Mouse (Mus musculus): ENCODE measurements around the gene Tmie. TPM values are rescaled to one million over a fixed set of nuclear protein-coding genes. Genes with fewer than 3 reads are reported as not detected.

Tmie gene
- 3.6 and 4.0 TPM in 2 replicates for polyA plus RNA-seq (2015; fragmentation: Nextera tagmentation; extraction: Ambion mirVana)

DNA sequence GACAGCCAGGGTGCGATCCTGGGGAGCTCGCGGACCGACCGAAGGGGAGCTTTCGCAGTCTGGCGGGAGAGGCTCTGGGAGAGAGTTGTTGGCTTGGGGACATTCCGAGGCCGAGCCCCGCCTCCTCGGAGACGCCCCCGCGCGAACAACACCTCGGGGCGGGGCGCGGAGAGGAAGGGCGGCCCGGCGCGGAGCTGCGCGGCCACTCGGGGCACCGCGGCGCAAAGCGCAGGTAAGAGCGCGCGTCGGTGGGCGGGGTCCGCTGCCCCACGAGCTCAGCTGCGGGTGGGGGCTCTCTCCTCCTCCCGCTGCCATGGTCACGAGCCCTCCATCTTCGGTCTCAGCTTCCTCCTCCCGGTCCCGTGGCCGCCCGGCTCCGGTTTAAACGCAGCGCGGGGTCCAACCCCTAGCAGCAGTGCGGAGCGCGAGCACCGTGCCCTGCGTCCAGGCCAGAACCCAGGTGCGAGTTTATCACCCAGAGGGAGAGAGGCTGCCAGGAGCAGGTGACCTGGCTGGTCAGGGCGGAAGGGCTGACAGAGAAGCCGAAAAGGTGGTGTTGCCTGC is at the start of gene Tmie:
Gene Tmie (minus strand): TSS at position 116 of the 564 bp plus-strand sequence.
- Histone ChIP-seq H3K27me3 (replicated peaks; ENCODE audit: insufficient read depth, low read length) (no peaks in the 10 kb centered on the region), H3K4me1 (ENCODE audit: insufficient read depth, low read depth, low read length) (peaks cover 11% of the 10 kb centered on the region; the same call in 1 of the 2 replicates), H3K9ac (replicated peaks; ENCODE audit: low read depth) (peak within 1 kb of the TSS; percentile 41), H3K4me2 (replicated peaks; ENCODE audit: low read depth, low read length) (peak within 1 kb of the TSS; percentile 83), H3K36me3 (ENCODE audit: insufficient read depth, low read length) (no peaks in the 10 kb centered on the region), H3K27ac (ENCODE audit: low read length) (peak within 1 kb of the TSS; percentile 91), H3K9me3 (ENCODE audit: low read length) (no peaks in the 10 kb centered on the region), H3K4me3 (ENCODE audit: low read depth, low read length) (peak within 1 kb of the TSS; percentile 57)
- TF ChIP-seq EP300 (IDR thresholded peaks at IDR 0.05) (peak; percentile 6; the same call in 1 of the 2 replicates), CTCF (IDR thresholded peaks at IDR 0.05) (no peak)
- WGBS: 0% methylated on average over 39 of the region's 57 CpGs
- DNase-seq (ENCODE audit: low spot score) (peak; percentile 94), ATAC-seq (peak; percentile 84)

DNA sequence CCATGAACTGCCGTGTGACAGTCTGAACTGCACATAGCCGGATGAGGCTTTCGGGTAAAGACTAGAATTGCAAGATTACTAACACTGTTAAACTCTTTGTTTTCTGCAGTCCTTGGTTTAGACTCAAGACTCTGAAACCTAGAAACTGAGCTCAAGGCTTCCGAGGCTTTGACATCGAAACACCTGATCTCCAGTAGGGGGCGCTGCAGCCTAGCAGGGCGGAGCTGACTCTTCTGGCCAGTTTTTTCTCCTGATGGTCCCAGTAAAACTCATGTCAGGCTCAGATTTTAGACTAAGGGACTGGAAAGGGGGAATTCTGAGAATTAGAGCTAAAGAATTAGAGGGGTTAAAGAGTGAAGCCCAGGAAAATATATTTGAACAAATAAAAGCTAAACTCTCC is 42.8 kb upstream of the Tmie start:
- Histone ChIP-seq H3K4me1 (ENCODE audit: insufficient read depth, low read depth, low read length) (no peaks in the 10 kb centered on the region), H3K36me3 (ENCODE audit: insufficient read depth, low read length) (no peaks in the 10 kb centered on the region), H3K4me2 (replicated peaks; ENCODE audit: low read depth, low read length) (no peak overlapping the region), H3K9ac (replicated peaks; ENCODE audit: low read depth) (no peak overlapping the region), H3K27me3 (replicated peaks; ENCODE audit: insufficient read depth, low read length) (no peaks in the 10 kb centered on the region), H3K9me3 (ENCODE audit: low read length) (no peaks in the 10 kb centered on the region), H3K27ac (ENCODE audit: low read length) (no peak overlapping the region), H3K4me3 (ENCODE audit: low read depth, low read length) (no peak overlapping the region)
- DNase-seq (ENCODE audit: low spot score): peak; percentile 77
- 14% methylated on average over 7 of the region's 7 CpGs for WGBS
- peak; percentile 95 for TF ChIP-seq CTCF (IDR thresholded peaks at IDR 0.05)
- no peak for TF ChIP-seq EP300 (IDR thresholded peaks at IDR 0.05)
- ATAC-seq: no peak

DNA sequence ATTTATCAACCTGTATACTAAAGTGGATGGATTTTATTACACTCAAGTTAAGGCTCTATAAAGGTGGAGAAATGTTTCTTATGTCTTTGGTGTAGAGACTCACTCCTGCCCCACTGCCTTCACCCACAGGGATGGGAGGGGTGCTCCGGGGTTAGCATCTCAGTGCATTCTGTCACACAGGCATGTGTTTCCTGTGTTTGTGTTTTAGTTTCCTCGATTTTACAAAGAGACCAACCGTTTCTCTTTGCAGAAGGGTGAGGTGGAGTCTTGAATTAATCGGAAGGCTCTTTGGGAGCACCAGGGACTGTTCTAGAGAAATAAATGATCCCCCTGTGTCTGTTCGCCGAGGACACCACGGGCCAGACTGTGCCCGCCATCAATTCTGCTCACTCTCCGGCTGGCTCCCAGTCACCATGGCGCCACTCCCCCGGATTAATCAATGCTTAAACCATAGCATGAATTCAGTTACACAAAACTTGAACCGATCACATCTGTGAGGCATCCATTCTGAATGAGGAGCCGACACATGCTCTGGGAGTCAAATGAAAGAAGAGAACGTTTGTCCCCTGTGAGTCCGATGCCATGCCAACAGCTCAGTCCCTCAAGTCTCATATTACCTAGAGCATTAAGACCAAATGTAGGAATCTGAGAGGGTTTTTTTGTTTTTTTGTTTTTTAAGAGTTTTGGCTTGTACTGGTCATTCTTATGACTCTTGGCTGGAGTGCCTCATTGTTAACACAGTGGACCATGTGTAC is 40.9 kb upstream of the Tmie start:
- Histone ChIP-seq H3K4me2 (replicated peaks; ENCODE audit: low read depth, low read length) (no peak overlapping the region), H3K4me1 (ENCODE audit: insufficient read depth, low read depth, low read length) (no peaks in the 10 kb centered on the region), H3K36me3 (ENCODE audit: insufficient read depth, low read length) (no peaks in the 10 kb centered on the region), H3K9ac (replicated peaks; ENCODE audit: low read depth) (no peak overlapping the region), H3K4me3 (ENCODE audit: low read depth, low read length) (no peak overlapping the region), H3K27ac (ENCODE audit: low read length) (peak overlapping the region; percentile 43; the same call in 1 of the 2 replicates), H3K27me3 (replicated peaks; ENCODE audit: insufficient read depth, low read length) (no peaks in the 10 kb centered on the region), H3K9me3 (ENCODE audit: low read length) (no peaks in the 10 kb centered on the region)
- peak; percentile 76 for ATAC-seq
- 50% methylated on average over 15 of the region's 15 CpGs for WGBS
- DNase-seq (ENCODE audit: low spot score): peak; percentile 46
- TF ChIP-seq CTCF (IDR thresholded peaks at IDR 0.05) (no peak), EP300 (IDR thresholded peaks at IDR 0.05) (0 out of 2 replicates have a peak, but pooled peaks have one; percentile 27)

DNA sequence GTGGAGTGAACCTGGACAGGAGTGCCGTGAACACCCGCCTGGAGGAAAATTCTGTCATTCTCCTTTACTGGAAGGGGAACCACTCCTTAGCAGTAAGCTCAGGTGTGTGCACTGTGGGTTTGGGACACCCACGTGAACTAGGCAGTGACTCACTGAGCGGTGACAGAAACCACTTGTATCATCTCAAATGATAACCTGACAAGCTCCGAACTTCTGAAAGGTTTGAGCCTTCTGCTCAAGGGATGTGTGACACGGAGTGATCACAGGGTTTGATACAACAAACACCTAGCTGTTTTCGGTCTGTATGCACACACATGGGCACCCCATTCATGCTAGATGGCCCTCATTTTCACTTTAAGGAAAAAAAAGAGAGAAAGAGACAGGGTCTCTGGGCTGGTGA is 36.9 kb upstream of the Tmie start, which contains the start of gene Fam240a:
Gene Fam240a (minus strand): TSS at position 76 of the 400 bp plus-strand sequence.
- TF ChIP-seq CTCF (IDR thresholded peaks at IDR 0.05) (no peak), EP300 (IDR thresholded peaks at IDR 0.05) (no peak)
- no peaks in the 10 kb centered on the region for H3K36me3 ChIP-seq (ENCODE audit: insufficient read depth, low read length)
- H3K4me2 ChIP-seq (replicated peaks; ENCODE audit: low read depth, low read length): no peak within 1 kb of the TSS
- 83% methylated on average over 7 of the region's 7 CpGs for WGBS
- no peaks in the 10 kb centered on the region for H3K27me3 ChIP-seq (replicated peaks; ENCODE audit: insufficient read depth, low read length)
- no peak within 1 kb of the TSS for H3K9ac ChIP-seq (replicated peaks; ENCODE audit: low read depth)
- H3K27ac ChIP-seq (ENCODE audit: low read length): no peak within 1 kb of the TSS
- H3K4me1 ChIP-seq (ENCODE audit: insufficient read depth, low read depth, low read length): no peaks in the 10 kb centered on the region
- DNase-seq (ENCODE audit: low spot score): no peak
- H3K9me3 ChIP-seq (ENCODE audit: low read length): no peaks in the 10 kb centered on the region
- ATAC-seq: no peak
- H3K4me3 ChIP-seq (ENCODE audit: low read depth, low read length): no peak within 1 kb of the TSS

DNA sequence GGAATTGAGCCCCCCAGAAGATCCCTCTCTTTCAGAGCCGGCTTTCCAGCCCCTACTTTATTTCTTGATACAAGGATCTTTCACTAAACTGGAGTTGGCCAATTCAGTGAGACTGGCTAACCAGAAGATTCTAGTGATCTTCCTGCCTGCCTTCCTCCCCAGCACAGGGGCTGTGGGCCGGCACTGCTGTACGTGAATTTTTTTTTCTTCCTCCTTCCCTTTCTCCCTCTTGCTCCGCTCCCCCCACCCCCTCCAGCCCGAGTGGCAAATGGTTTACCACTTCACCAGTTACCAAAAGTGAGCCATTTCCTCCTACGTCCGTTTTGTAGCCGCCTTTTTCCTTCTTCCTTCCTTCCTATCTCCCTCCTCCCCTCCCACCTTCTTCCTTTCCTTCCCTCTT is 35.6 kb upstream of the Tmie start:
- H3K9ac ChIP-seq (replicated peaks; ENCODE audit: low read depth): no peak overlapping the region
- 46% methylated on average over 8 of the region's 8 CpGs for WGBS
- H3K4me1 ChIP-seq (ENCODE audit: insufficient read depth, low read depth, low read length): no peaks in the 10 kb centered on the region
- H3K4me3 ChIP-seq (ENCODE audit: low read depth, low read length): no peak overlapping the region
- no peak overlapping the region for H3K4me2 ChIP-seq (replicated peaks; ENCODE audit: low read depth, low read length)
- H3K36me3 ChIP-seq (ENCODE audit: insufficient read depth, low read length): no peaks in the 10 kb centered on the region
- no peak for ATAC-seq
- no peaks in the 10 kb centered on the region for H3K9me3 ChIP-seq (ENCODE audit: low read length)
- no peak for TF ChIP-seq EP300 (IDR thresholded peaks at IDR 0.05)
- no peak for TF ChIP-seq CTCF (IDR thresholded peaks at IDR 0.05)
- H3K27ac ChIP-seq (ENCODE audit: low read length): no peak overlapping the region
- H3K27me3 ChIP-seq (replicated peaks; ENCODE audit: insufficient read depth, low read length): no peaks in the 10 kb centered on the region
- no peak for DNase-seq (ENCODE audit: low spot score)

DNA sequence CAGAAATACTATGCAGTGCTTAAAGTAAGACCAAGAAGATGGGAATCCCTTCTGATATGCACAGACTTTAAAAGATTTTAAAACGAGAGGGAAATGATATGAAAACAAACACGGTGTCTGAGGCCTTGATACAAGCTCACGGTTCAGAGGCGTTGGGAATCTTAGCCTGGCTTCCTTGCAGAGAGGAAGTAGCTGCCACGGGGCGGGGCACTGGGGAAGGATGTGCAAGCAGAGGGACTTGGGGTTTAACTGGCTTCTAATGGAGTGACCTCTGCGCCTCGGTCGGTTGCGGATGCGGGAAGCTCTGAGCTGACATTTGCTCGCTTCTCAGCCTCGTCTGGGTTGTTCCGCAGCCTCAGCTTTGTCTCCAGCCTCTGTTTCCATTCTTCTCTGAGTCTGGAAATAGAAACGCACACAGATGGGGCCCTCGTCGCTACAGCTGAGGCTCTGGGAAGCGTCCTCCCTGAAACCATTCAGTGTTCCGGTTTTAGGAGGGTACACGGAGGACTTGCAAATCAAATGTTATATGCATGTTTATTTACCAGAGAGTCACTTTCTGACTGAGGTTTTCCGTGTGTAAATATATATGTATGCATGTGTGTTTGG is 34.8 kb upstream of the Tmie start:
- Histone ChIP-seq H3K9ac (replicated peaks; ENCODE audit: low read depth) (no peak overlapping the region), H3K36me3 (ENCODE audit: insufficient read depth, low read length) (no peaks in the 10 kb centered on the region), H3K27ac (ENCODE audit: low read length) (no peak overlapping the region), H3K27me3 (replicated peaks; ENCODE audit: insufficient read depth, low read length) (no peaks in the 10 kb centered on the region), H3K4me2 (replicated peaks; ENCODE audit: low read depth, low read length) (no peak overlapping the region), H3K4me1 (ENCODE audit: insufficient read depth, low read depth, low read length) (no peaks in the 10 kb centered on the region), H3K9me3 (ENCODE audit: low read length) (no peaks in the 10 kb centered on the region), H3K4me3 (ENCODE audit: low read depth, low read length) (no peak overlapping the region)
- TF ChIP-seq EP300 (IDR thresholded peaks at IDR 0.05) (no peak), CTCF (IDR thresholded peaks at IDR 0.05) (no peak)
- no peak for ATAC-seq
- 51% methylated on average over 21 of the region's 21 CpGs for WGBS
- DNase-seq (ENCODE audit: low spot score): no peak
